Mouse (Mus musculus) layer of hippocampus, adult 11-12 months (tissue): ENCODE results near the gene Qdpr.

Experiments used
- DNase-seq: peaks from one replicate; pipeline ENCODE4 v3.0.0; 2022; ENCODE audit warnings: low spot score

The Qdpr gene

DNA sequence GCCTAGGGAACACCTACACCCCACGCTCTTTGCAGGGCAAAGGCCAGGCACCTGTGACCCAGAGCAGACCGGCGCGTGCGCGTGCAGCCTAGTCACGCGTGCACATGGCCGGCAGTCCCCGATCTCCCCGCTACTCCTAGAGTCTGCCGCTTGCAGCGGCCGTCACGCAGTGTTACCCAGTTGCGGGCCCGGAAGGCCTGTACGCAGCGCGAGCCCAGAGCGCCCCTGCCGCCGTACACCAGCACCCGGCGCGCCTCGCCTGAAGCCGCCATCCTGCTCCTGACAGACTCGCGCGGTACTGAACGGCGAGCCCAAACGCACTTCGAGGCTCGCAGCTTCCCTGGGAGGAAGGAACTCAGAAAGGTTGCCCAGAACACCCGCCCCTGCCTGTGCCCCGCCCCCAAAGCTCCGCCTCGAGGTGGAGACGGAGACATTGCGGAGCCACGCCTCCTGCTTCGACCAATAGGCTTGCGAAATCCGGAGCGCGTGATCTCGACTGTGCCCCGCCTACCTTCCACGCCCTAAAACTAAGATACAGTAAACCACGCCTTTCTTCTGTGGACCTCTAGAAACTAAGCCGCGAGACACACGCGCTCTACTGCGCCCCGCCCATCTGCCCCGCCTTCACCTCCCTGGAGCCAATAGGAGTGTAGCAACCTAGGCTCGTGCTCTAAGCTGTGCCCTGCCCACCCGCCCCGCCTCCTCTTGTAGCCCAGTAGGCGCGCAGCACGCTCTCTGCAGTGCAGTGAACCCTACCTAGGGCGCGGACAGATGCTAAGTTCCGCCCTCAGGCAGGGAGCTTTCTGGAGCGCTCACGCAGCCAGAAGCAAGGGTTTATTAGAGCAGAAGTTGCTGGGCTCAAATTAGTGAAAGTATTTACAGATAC lies at the start of gene Qdpr:
Gene Qdpr (minus strand): TSS at position 406 of the 886 bp plus-strand sequence.
- peak; percentile 96 for DNase-seq

DNA sequence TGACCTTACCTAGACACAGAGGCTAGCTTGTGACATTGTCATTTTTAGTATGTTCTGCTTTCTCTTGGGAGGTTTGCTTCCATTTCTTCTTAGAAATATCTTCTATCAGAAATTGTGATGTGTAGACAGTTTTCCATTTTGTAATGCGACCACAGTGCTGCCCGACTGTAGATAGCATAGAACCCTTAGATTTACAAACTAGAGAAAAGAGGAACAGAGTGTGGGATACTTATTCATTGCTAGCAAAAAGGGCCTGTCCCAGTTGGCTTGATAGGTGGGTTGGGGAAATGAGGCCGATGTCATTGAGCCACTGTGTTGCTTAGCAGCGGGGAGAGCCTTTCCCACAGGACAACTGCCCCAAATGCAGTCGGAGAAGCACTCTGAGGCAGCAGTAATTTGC lies 47.5 kb upstream of the Qdpr start:
- no peak for DNase-seq

- no peak for DNase-seq
Observed at GRCm38 (mm10) chr5:45496930-45497550, 47.0 kb upstream of the Qdpr start.

DNA sequence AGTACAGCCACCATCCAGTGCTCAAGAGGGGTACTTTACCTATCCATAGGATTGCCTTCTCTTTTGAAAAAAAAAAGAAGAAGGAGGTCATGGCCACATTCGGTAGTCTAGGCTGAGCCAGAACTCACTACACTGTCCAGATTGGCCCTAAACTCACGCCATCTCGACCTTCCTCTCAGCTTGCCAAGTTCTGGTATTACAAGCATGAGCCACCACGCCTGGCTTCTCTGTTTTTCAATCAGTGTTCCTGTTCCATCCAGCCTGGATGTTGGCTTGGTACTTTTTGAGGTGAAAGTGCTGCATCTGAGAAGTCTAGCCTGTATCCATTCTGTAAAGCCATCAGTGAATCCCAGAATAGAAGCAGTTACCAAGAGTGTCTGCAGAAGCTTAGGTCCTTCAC lies 46.4 kb upstream of the Qdpr start:
- no peak for DNase-seq

GRCm38 (mm10) chr5:45496042-45496441 lies 46.0 kb upstream of the Qdpr start:
- DNase-seq, result no peak

DNA sequence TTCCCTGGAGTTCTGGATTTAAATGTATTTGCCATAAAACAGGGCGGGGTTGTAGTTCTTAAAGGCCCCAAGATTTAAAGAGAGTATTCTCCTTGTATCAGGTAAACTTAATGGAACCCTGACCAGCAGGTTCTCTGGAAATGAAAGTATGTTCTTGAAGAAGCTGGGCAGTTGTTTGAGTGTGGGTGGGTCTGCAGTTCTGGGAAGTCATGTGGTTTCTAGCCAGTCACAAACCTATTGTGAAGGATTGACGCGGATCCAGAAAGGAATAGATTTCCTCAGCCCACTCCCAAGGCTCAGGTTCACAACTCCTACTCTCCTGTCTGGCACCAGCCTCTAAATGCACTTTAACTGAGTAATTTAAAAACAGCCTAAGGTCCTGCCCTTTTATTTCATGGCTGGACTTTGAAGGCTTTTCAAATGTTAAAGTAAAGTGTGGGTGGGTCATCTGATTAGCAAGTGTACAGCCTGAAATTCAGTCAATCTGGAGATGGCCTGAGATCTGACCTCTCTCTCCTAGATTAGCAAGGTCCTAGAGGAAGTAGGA lies 45.5 kb upstream of the Qdpr start:
- no peak for DNase-seq

DNA sequence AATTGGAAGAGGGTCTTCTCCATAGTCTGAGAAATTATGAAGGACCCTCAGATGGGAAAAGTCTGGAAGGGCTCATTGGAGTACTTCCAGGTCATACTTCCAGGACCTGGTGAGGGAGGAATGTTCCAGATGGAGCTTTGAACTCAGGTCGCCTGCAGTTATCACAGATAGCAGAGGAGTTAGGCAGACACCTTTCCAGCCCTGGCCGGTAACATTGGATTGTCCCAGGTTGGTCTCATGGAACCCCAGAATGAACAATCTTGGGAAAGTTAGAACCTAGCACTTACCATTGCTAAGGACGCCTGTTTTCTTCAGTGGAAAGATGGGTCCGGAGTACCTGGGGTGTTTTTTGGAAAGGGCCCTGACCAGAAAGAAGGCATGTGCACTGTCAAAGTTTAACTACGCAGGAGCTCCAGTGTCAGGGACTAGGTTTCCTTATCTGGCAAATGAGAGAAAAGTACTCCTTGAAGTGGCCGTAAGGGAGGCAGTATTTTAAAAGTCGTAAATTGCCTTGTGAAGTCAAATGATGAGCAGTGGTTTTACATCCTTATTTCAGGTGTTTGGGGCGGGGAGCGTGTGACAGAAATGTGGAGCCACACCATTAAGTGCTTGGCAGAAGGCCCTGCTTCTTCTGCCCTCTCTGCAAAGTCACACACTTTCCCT lies 44.2 kb upstream of the Qdpr start:
- no peak for DNase-seq

DNA sequence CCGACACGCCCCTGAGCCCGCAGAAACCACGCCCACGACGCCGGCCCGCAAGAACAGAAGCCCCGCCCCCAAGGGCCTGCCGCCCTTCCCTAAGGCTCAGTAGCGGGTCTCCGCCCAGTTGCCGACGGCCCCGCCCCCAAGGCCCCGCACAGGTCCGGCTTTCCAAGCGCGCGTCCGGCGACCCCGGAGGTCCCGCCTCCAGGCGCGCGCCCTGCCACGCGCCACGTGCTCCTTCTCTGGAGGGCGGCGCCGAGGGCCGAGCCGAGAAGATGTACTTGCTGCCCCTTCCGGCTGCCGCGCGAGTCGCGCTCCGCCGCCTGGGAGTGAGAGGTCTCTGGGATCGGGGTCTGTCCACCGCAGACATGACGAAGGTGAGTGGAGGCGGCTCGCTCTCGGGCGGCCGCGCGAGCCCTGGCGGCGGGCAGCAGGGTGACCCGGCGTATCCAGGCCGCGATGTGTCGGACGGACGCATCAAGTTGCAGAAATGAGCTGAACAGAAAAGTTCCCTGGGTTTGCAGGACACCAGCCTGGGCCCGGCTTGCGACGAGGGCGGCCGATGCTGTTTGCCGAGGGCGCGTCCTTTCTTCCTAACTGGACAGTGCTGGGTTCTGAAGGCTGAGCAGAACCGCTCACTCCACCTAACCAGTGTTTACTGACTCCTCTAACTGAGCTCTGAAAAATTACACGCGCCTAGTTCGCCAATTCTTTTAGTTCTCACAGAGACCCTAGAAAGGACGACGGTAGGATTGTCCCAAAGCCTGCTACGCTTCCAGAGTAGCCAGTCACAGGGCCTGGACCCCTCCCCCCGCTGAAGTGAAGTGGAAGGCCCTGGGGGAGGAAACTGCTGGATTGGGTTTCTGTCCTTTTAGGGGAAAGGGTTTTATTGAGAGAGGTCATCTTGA lies 43.4 kb upstream of the Qdpr start, which contains the start of gene Lap3:
Gene Lap3 (plus strand): TSS at position 184 of the 902 bp plus-strand sequence.
- peak; percentile 98 for DNase-seq

DNA sequence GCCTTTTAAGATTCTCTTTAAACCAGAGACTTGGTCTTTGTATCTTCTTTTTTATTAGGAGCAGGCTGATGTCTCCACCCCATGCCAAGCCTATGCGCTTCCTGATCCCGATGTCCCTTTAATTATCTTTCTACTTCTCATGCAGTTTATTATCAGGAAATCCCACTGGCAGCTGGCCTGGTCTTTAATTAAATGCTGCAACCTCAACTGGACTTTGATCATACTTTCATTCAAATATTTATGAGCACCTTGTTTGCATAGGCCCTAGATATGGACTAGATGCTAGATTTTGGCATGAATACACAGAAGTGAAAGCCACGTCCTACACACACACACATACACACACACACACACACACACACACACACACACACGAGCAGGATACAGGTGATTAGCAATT lies 41.7 kb upstream of the Qdpr start:
- no peak for DNase-seq

DNA sequence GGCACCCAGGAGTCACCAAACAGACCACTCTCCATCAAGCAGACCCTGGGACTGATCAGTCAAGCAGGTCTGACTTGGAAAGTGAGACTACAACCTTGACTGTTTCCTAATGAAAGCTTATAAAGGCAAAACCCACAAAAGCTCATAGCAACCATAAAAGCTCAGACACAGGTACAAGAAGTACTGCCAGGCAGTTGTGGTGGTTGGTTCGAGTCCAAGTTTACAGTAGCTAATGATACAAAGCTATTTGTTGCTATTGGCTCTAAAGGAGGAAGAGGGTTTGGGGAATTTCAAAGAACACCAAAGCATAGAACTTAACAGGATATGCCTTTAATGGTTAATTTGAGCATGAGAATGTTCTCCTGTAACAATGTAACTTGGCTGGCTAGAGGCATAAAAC lies 33.6 kb upstream of the Qdpr start:
- no peak for DNase-seq

DNA sequence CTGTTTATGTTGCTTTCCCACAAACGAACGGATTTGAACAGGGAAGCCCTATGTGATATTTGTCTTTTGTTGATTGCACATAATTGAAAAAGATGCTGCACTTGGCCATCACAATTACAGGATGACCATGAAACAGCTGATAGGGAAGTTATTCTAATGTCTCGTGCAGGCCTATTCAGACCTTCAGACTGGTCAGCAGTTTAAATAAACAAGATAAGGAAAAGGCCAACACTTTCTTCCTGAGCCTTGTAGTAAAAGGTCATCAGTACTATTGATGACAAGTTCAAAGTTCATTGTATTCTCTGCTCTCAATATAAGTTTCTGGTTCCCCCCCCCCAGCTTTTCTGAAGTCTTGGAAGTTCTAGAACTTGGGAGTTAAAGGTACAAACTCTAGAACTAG lies 32.6 kb upstream of the Qdpr start:
- no peak for DNase-seq

DNA sequence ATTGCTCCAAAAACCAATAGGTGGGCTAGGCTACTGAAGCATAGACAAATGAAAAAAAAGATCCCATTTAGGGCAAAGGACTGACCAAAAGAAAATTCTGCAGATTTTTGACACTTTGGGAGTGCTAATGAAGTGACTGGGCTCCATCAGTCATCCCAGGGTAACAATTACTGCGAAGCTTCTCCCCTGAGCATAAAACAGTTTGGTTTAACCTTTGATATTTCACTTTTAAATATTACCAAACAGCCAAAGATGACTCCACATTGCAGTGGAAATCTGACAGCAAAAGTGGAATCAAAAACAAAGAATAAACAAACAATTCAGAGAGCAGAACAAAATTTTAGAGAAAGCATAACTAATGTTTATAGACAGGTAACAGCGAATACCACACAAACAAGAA lies 31.1 kb upstream of the Qdpr start:
- no peak for DNase-seq

DNA sequence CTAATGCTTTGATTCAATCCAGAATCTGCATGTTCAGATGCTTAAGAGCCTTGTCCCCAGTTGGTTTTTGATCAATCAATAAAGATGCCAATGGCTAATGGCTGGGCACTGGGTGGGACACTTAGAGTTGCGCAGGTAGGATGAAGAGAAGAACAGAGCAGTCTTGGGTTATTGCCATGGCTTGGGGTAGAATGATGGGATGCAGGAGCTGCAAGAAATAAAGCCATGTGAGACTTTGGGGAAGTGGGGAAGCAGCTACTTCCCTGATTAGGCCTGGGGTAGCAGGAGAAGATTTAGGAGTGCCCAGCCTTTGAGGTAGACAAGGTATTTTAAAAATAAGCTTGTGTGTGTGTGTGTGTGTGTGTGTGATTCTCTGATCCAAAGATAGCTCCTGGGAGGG lies 30.0 kb upstream of the Qdpr start:
- no peak for DNase-seq

GRCm38 (mm10) chr5:45477601-45478000 lies 27.6 kb upstream of the Qdpr start:
- DNase-seq, result no peak

DNA sequence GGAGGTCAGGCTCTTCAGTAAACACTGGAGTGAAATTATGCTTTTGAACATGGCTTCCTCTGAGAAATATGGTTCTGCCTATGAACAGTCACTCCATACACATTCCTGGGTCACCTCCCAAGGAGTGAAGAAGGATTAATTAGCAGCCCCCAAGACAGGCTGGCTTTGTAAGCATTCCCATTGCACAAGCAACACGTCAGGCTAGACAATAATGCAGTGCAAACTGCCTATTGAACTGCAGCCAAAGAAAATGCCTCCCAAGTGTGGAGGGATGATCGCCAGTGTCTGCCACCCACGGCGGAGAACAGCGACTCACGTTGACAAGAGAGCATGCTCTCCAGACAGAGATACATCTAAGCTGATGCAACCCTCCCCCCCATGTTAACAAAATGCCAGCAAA lies 26.3 kb upstream of the Qdpr start:
- peak; percentile 40 for DNase-seq

- no peak for DNase-seq
Observed at GRCm38 (mm10) chr5:45475771-45476170, 25.7 kb upstream of the Qdpr start.

GRCm38 (mm10) chr5:45474758-45475157 lies 24.7 kb upstream of the Qdpr start:
- DNase-seq, result no peak

GRCm38 (mm10) chr5:45474215-45474614 lies 24.2 kb upstream of the Qdpr start:
- DNase-seq, result peak; percentile 84

- DNase-seq, result peak; percentile 46
Observed at GRCm38 (mm10) chr5:45473521-45473920, 23.5 kb upstream of the Qdpr start.

DNA sequence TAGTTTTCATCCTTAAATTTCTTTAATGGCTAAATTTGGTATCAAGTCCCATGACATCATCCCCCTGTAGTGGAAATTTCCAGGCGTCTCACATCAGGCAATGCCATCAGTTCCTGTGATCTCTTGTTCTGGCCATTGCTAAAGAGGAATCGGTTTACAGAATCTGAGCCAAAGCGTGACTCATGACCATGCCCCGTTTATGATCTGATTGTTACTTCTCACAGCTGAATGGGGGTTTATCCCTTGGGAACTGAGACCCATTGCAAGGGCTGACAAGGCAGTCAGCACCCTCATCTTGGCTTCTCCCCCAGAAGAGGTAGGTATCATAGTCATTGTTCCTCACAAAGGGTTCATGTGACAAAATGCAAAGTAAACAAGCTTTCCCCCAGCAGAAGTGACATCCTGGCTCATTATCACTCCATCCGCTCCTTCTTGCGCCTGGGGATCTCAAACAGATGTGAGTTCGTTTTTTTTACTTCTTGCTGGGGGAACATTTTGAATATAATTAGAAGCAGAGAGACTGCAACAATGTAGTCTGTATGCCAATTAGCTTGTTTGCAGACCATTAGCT lies 22.9 kb upstream of the Qdpr start:
- DNase-seq, result peak; percentile 68

DNA sequence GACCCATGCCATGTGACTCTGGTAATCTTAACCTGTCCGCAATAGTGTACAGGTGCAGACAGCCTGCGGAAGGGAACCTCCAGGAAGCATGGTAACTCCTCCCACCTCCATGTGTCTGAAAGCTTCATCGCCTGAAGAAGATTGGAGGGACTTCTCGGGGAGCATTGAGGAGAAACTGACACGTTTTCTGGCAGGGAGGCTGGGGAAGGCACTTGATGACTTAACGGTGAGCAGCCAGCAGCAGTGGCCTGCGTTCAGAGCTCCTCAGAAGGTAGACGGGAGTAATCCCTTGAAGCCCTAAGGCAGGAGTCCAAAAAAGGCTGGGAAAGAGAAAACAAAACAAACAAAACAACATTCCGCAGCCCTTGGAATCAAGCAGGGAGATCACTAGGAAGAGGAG lies 4.4 kb upstream of the Qdpr start:
- DNase-seq, result no peak
